Mouse (Mus musculus) forebrain, embryonic 13.5 days (tissue): ENCODE measurements around the gene Twnk. TPM values are rescaled to one million over a fixed set of nuclear protein-coding genes. Genes with fewer than 3 reads are reported as not detected.

Experiments
- ATAC-seq: fragments of 200-750 bp; cut with Nextera tagmentation; 2 replicates; pipeline ENCODE4 v1.8.0; 2017
- H3K27ac ChIP-seq: fragments of 300-500 bp; sonication (generic); 2 replicates; pipeline ENCODE4 v1.5.1; 2015; ENCODE audit warnings: inconsistent platforms, mild to moderate bottlenecking, moderate library complexity
- H3K27me3 ChIP-seq: fragments of 300-500 bp; sonication (generic); 2 replicates; pipeline ENCODE4 v1.6.1; 2015; ENCODE audit warnings: mild to moderate bottlenecking, inconsistent platforms
- H3K36me3 ChIP-seq: fragments of 300-500 bp; sonication (generic); 2 replicates; pipeline ENCODE4 v1.6.1; 2015; ENCODE audit warnings: mild to moderate bottlenecking, inconsistent platforms; ENCODE audit not compliant: poor library complexity, severe bottlenecking
- H3K4me1 ChIP-seq: fragments of 300-500 bp; sonication (generic); 2 replicates; pipeline ENCODE4 v1.6.1; 2015; ENCODE audit warnings: inconsistent platforms
- H3K4me2 ChIP-seq: fragments of 300-500 bp; sonication (generic); 2 replicates; pipeline ENCODE4 v1.6.1; 2015; ENCODE audit warnings: inconsistent platforms, mild to moderate bottlenecking, moderate library complexity
- H3K4me3 ChIP-seq: fragments of 300-500 bp; sonication (generic); 2 replicates; pipeline ENCODE4 v1.5.1; 2015; ENCODE audit warnings: mild to moderate bottlenecking, inconsistent platforms
- H3K9ac ChIP-seq: fragments of 300-500 bp; sonication (generic); 2 replicates; pipeline ENCODE4 v1.6.1; 2015; ENCODE audit warnings: mild to moderate bottlenecking, inconsistent platforms
- H3K9me3 ChIP-seq: fragments of 300-500 bp; sonication (generic); replicated peaks from 2 replicates; pipeline ENCODE4 v1.6.1; 2016; ENCODE audit warnings: inconsistent platforms
- WGBS: fragments of 180-500 bp; shearing (Covaris S2); methylation state at CpG from one replicate; pipeline ENCODE4 v1.1.7; 2015; 5-methylcytosine and 5-hydroxymethylcytosine counted together
- polyA plus RNA-seq: library from polyadenylated mRNA; unstranded; fragments of >200 nt; fragmentation: Nextera tagmentation; extraction: Ambion mirVana; gene quantifications from 2 replicates; pipeline ENCODE4 v1.2.1, GENCODE M21; 2015

Twnk gene
- polyA plus RNA-seq: 21.1 and 22.2 TPM in 2 replicates

GRCm38 (mm10) chr19:45005444-45005843, at the start of gene Twnk:
TSS of gene Twnk (plus strand) at chr19:45005663.
- Histone ChIP-seq H3K4me2 (peak within 1 kb of the TSS; percentile 98), H3K36me3 (peaks cover 62% of the 10 kb centered on the region), H3K4me1 (peaks cover 36% of the 10 kb centered on the region), H3K9me3 (no peaks in the 10 kb centered on the region), H3K27ac (peak within 1 kb of the TSS; percentile 66), H3K27me3 (no peaks in the 10 kb centered on the region), H3K9ac (peak within 1 kb of the TSS; percentile 86), H3K4me3 (peak within 1 kb of the TSS; percentile 97)
- ATAC-seq: no peak
- WGBS: 10% methylated on average over 16 of the region's 16 CpGs

GRCm38 (mm10) chr19:44959633-44960032, 45.8 kb upstream of the Twnk start:
- Histone ChIP-seq H3K4me2 (no peak overlapping the region), H3K9me3 (no peaks in the 10 kb centered on the region), H3K27me3 (no peaks in the 10 kb centered on the region), H3K4me1 (no peaks in the 10 kb centered on the region), H3K4me3 (no peak overlapping the region), H3K36me3 (peaks cover 81% of the 10 kb centered on the region), H3K9ac (no peak overlapping the region), H3K27ac (no peak overlapping the region)
- ATAC-seq: no peak
- 96% methylated on average over 2 of the region's 2 CpGs for WGBS

GRCm38 (mm10) chr19:44965978-44966377, 39.5 kb upstream of the Twnk start:
- Histone ChIP-seq H3K27me3 (no peaks in the 10 kb centered on the region), H3K27ac (no peak overlapping the region), H3K36me3 (peaks cover 84% of the 10 kb centered on the region), H3K4me1 (no peaks in the 10 kb centered on the region), H3K4me3 (no peak overlapping the region), H3K9me3 (no peaks in the 10 kb centered on the region), H3K4me2 (no peak overlapping the region), H3K9ac (no peak overlapping the region)
- no peak for ATAC-seq
- 100% methylated on average over 1 of the region's 1 CpGs for WGBS

GRCm38 (mm10) chr19:44968329-44968728, 37.1 kb upstream of the Twnk start:
- Histone ChIP-seq H3K4me1 (no peaks in the 10 kb centered on the region), H3K4me3 (no peak overlapping the region), H3K9me3 (no peaks in the 10 kb centered on the region), H3K36me3 (peaks cover 92% of the 10 kb centered on the region), H3K4me2 (no peak overlapping the region), H3K27ac (no peak overlapping the region), H3K27me3 (no peaks in the 10 kb centered on the region), H3K9ac (no peak overlapping the region)
- no peak for ATAC-seq
- WGBS: 96% methylated on average over 3 of the region's 3 CpGs

- Histone ChIP-seq H3K9ac (no peak overlapping the region), H3K4me2 (no peak overlapping the region), H3K4me3 (no peak overlapping the region), H3K4me1 (no peaks in the 10 kb centered on the region), H3K36me3 (peaks cover 95% of the 10 kb centered on the region), H3K27me3 (no peaks in the 10 kb centered on the region), H3K27ac (no peak overlapping the region), H3K9me3 (no peaks in the 10 kb centered on the region)
- no peak for ATAC-seq
- 91% methylated on average over 6 of the region's 6 CpGs for WGBS
Measured at GRCm38 (mm10) chr19:44976636-44977035, 28.8 kb upstream of the Twnk start.

GRCm38 (mm10) chr19:44977148-44977547, 28.3 kb upstream of the Twnk start:
- no peak overlapping the region for H3K4me3 ChIP-seq
- no peak overlapping the region for H3K4me2 ChIP-seq
- H3K27ac ChIP-seq: no peak overlapping the region
- no peaks in the 10 kb centered on the region for H3K27me3 ChIP-seq
- no peaks in the 10 kb centered on the region for H3K9me3 ChIP-seq
- peaks cover 95% of the 10 kb centered on the region for H3K36me3 ChIP-seq
- no peak for ATAC-seq
- no peaks in the 10 kb centered on the region for H3K4me1 ChIP-seq
- 94% methylated on average over 6 of the region's 6 CpGs for WGBS
- no peak overlapping the region for H3K9ac ChIP-seq

GRCm38 (mm10) chr19:44980787-44981186, 24.7 kb upstream of the Twnk start:
- Histone ChIP-seq H3K4me1 (no peaks in the 10 kb centered on the region), H3K27me3 (no peaks in the 10 kb centered on the region), H3K9me3 (no peaks in the 10 kb centered on the region), H3K9ac (no peak overlapping the region), H3K36me3 (peaks cover 66% of the 10 kb centered on the region), H3K27ac (no peak overlapping the region), H3K4me2 (no peak overlapping the region), H3K4me3 (no peak overlapping the region)
- WGBS: 88% methylated on average over 2 of the region's 2 CpGs
- no peak for ATAC-seq

GRCm38 (mm10) chr19:44982477-44983115, 22.9 kb upstream of the Twnk start:
- no peak overlapping the region for H3K4me3 ChIP-seq
- H3K9me3 ChIP-seq: no peaks in the 10 kb centered on the region
- no peaks in the 10 kb centered on the region for H3K4me1 ChIP-seq
- ATAC-seq: no peak
- peaks cover 48% of the 10 kb centered on the region for H3K36me3 ChIP-seq
- no peak overlapping the region for H3K9ac ChIP-seq
- H3K27ac ChIP-seq: no peak overlapping the region
- H3K27me3 ChIP-seq: no peaks in the 10 kb centered on the region
- H3K4me2 ChIP-seq: no peak overlapping the region
- 86% methylated on average over 7 of the region's 7 CpGs for WGBS

- Histone ChIP-seq H3K36me3 (peaks cover 40% of the 10 kb centered on the region), H3K4me3 (no peak overlapping the region), H3K27me3 (no peaks in the 10 kb centered on the region), H3K9me3 (no peaks in the 10 kb centered on the region), H3K4me2 (no peak overlapping the region), H3K9ac (no peak overlapping the region), H3K27ac (no peak overlapping the region), H3K4me1 (peaks cover 1% of the 10 kb centered on the region; the same call in 1 of the 2 replicates)
- WGBS: 96% methylated on average over 6 of the region's 6 CpGs
- no peak for ATAC-seq
Measured at GRCm38 (mm10) chr19:44983366-44983765, 22.1 kb upstream of the Twnk start.

- H3K4me1 ChIP-seq: peaks cover 8% of the 10 kb centered on the region
- H3K9me3 ChIP-seq: no peaks in the 10 kb centered on the region
- WGBS: 91% methylated on average over 4 of the region's 4 CpGs
- no peak overlapping the region for H3K9ac ChIP-seq
- H3K4me3 ChIP-seq: no peak overlapping the region
- H3K27me3 ChIP-seq: no peaks in the 10 kb centered on the region
- ATAC-seq: no peak
- H3K27ac ChIP-seq: no peak overlapping the region
- no peak overlapping the region for H3K4me2 ChIP-seq
- peaks cover 30% of the 10 kb centered on the region for H3K36me3 ChIP-seq
Measured at GRCm38 (mm10) chr19:44984420-44984819, 21.0 kb upstream of the Twnk start.

GRCm38 (mm10) chr19:44985159-44985988, 20.1 kb upstream of the Twnk start:
- Histone ChIP-seq H3K27ac (no peak overlapping the region), H3K4me1 (peaks cover 17% of the 10 kb centered on the region), H3K4me2 (no peak overlapping the region), H3K36me3 (peaks cover 22% of the 10 kb centered on the region), H3K9ac (no peak overlapping the region), H3K9me3 (no peaks in the 10 kb centered on the region), H3K27me3 (no peaks in the 10 kb centered on the region), H3K4me3 (no peak overlapping the region)
- no peak for ATAC-seq
- 67% methylated on average over 5 of the region's 5 CpGs for WGBS

- Histone ChIP-seq H3K9me3 (no peaks in the 10 kb centered on the region), H3K4me2 (no peak overlapping the region), H3K4me1 (peaks cover 31% of the 10 kb centered on the region), H3K9ac (no peak overlapping the region), H3K27me3 (no peaks in the 10 kb centered on the region), H3K36me3 (0 out of 2 replicates have a peak, but pooled peaks cover 8% of the 10 kb centered on the region), H3K27ac (no peak overlapping the region), H3K4me3 (no peak overlapping the region)
- no peak for ATAC-seq
- 67% methylated on average over 6 of the region's 6 CpGs for WGBS
Measured at GRCm38 (mm10) chr19:44987004-44987403, 18.5 kb upstream of the Twnk start.
